Mouse (Mus musculus) heart, embryonic 11.5 days (tissue): ENCODE results near the gene Zdhhc4. TPM values are rescaled to one million over a fixed set of nuclear protein-coding genes. Genes with fewer than 3 reads are reported as not detected.

Experiments
- ATAC-seq: fragments of 200-750 bp; cut with Nextera tagmentation; replicated peaks from 2 replicates; pipeline ENCODE4 v1.8.0; 2017; ENCODE audit warnings: moderate library complexity; ENCODE audit not compliant: insufficient number of reproducible peaks, low FRiP score, low TSS enrichment
- H3K27ac ChIP-seq: fragments of 300-500 bp; sonication (generic); 2 replicates; pipeline ENCODE4 v1.5.1; 2014; ENCODE audit warnings: mild to moderate bottlenecking, low read depth, low read length
- H3K27me3 ChIP-seq: fragments of 300-500 bp; sonication (generic); 2 replicates; pipeline ENCODE4 v1.6.1; 2014; ENCODE audit warnings: mild to moderate bottlenecking, low read length, mixed read lengths; ENCODE audit not compliant: control insufficient read depth, insufficient read depth
- H3K36me3 ChIP-seq: fragments of 300-500 bp; sonication (generic); 2 replicates; pipeline ENCODE4 v1.6.1; 2014; ENCODE audit warnings: mild to moderate bottlenecking, low read length, moderate library complexity, mixed read lengths; ENCODE audit not compliant: control insufficient read depth, insufficient read depth
- H3K4me1 ChIP-seq: fragments of 300-500 bp; sonication (generic); 2 replicates; pipeline ENCODE4 v1.6.1; 2014; ENCODE audit warnings: low read length; ENCODE audit not compliant: control insufficient read depth, insufficient read depth
- H3K4me2 ChIP-seq: fragments of 300-500 bp; sonication (generic); 2 replicates; pipeline ENCODE4 v1.6.1; 2014; ENCODE audit warnings: mild to moderate bottlenecking, moderate library complexity
- H3K4me3 ChIP-seq: fragments of 300-500 bp; sonication (generic); 2 replicates; pipeline ENCODE4 v1.5.1; 2014; ENCODE audit warnings: low read depth, low read length
- H3K9ac ChIP-seq: fragments of 300-500 bp; sonication (generic); 2 replicates; pipeline ENCODE4 v1.6.1; 2014; ENCODE audit warnings: mild to moderate bottlenecking, low read depth, low read length, moderate library complexity
- H3K9me3 ChIP-seq: fragments of 300-500 bp; sonication (generic); replicated peaks from 2 replicates; pipeline ENCODE4 v1.6.1; 2016; ENCODE audit warnings: low read length; ENCODE audit not compliant: control insufficient read depth
- WGBS: fragments of 180-500 bp; shearing (Covaris S2); extraction: QIAGEN DNeasy Blood & Tissue Kit; methylation state at CpG from one replicate; pipeline ENCODE4 v1.1.7; 2014; ENCODE audit not compliant: insufficient replicate concordance; 5-methylcytosine and 5-hydroxymethylcytosine counted together
- polyA plus RNA-seq: library from polyadenylated mRNA; unstranded; fragments of >200 nt; fragmentation: Nextera tagmentation; extraction: Ambion mirVana; gene quantifications from 2 replicates; pipeline ENCODE4 v1.2.1, GENCODE M21; 2014

The Zdhhc4 gene
- 56.6 and 56.9 TPM in 2 replicates for polyA plus RNA-seq

- Histone ChIP-seq H3K4me1 (peaks cover 14% of the 10 kb centered on the region), H3K27ac (peak within 1 kb of the TSS; percentile 22; the same call in 1 of the 2 replicates), H3K27me3 (no peaks in the 10 kb centered on the region), H3K9me3 (no peaks in the 10 kb centered on the region), H3K4me2 (peak within 1 kb of the TSS; percentile 81), H3K36me3 (peaks cover 1% of the 10 kb centered on the region), H3K9ac (peak within 1 kb of the TSS; percentile 93), H3K4me3 (peak within 1 kb of the TSS; percentile 98)
- ATAC-seq, result 0 out of 2 replicates have a peak, but pooled peaks have one; percentile 57
- WGBS, result under 1% methylated on average over 57 of the region's 57 CpGs
Measured at GRCm38 (mm10) chr5:143328690-143329495, at the start of gene Zdhhc4. Gene Zdhhc4, minus strand, starts transcription at chr5:143329256.

GRCm38 (mm10) chr5:143376156-143376555, 47.1 kb upstream of the Zdhhc4 start:
- peaks cover 48% of the 10 kb centered on the region for H3K27me3 ChIP-seq
- WGBS, result 80% methylated on average over 4 of the region's 4 CpGs
- H3K4me3 ChIP-seq, result no peak overlapping the region
- H3K27ac ChIP-seq, result no peak overlapping the region
- H3K9me3 ChIP-seq, result no peaks in the 10 kb centered on the region; the same call in 1 of the 2 replicates
- ATAC-seq, result no peak
- H3K36me3 ChIP-seq, result no peaks in the 10 kb centered on the region
- H3K9ac ChIP-seq, result no peak overlapping the region
- H3K4me2 ChIP-seq, result no peak overlapping the region
- no peaks in the 10 kb centered on the region for H3K4me1 ChIP-seq

GRCm38 (mm10) chr5:143375242-143375641, 46.2 kb upstream of the Zdhhc4 start:
- peak overlapping the region; percentile 14; the same call in 1 of the 2 replicates for H3K4me3 ChIP-seq
- H3K4me2 ChIP-seq, result peak overlapping the region; percentile 49
- ATAC-seq, result no peak
- no peak overlapping the region for H3K27ac ChIP-seq
- no peak overlapping the region for H3K9ac ChIP-seq
- no peaks in the 10 kb centered on the region; the same call in 1 of the 2 replicates for H3K9me3 ChIP-seq
- 10% methylated on average over 21 of the region's 21 CpGs for WGBS
- peaks cover 57% of the 10 kb centered on the region for H3K27me3 ChIP-seq
- H3K4me1 ChIP-seq, result no peaks in the 10 kb centered on the region
- H3K36me3 ChIP-seq, result no peaks in the 10 kb centered on the region

GRCm38 (mm10) chr5:143372818-143373217, 43.8 kb upstream of the Zdhhc4 start:
- H3K4me1 ChIP-seq, result peaks cover 6% of the 10 kb centered on the region
- H3K27me3 ChIP-seq, result peaks cover 80% of the 10 kb centered on the region
- WGBS, result 1% methylated on average over 35 of the region's 35 CpGs
- no peak for ATAC-seq
- H3K27ac ChIP-seq, result no peak overlapping the region
- peak overlapping the region; percentile 66 for H3K4me2 ChIP-seq
- H3K9ac ChIP-seq, result no peak overlapping the region
- H3K9me3 ChIP-seq, result no peaks in the 10 kb centered on the region; the same call in 1 of the 2 replicates
- no peaks in the 10 kb centered on the region for H3K36me3 ChIP-seq
- H3K4me3 ChIP-seq, result peak overlapping the region; percentile 33

GRCm38 (mm10) chr5:143371146-143371510, 42.1 kb upstream of the Zdhhc4 start:
- 66% methylated on average over 4 of the region's 4 CpGs for WGBS
- Histone ChIP-seq H3K4me2 (no peak overlapping the region), H3K36me3 (no peaks in the 10 kb centered on the region), H3K4me3 (no peak overlapping the region), H3K27ac (no peak overlapping the region), H3K9ac (no peak overlapping the region), H3K9me3 (no peaks in the 10 kb centered on the region; the same call in 1 of the 2 replicates), H3K4me1 (peaks cover 6% of the 10 kb centered on the region), H3K27me3 (peaks cover 86% of the 10 kb centered on the region)
- ATAC-seq, result no peak

GRCm38 (mm10) chr5:143370416-143371145, 41.5 kb upstream of the Zdhhc4 start:
- Histone ChIP-seq H3K27ac (no peak overlapping the region), H3K4me3 (peak overlapping the region; percentile 11; the same call in 1 of the 2 replicates), H3K27me3 (peaks cover 86% of the 10 kb centered on the region), H3K36me3 (no peaks in the 10 kb centered on the region), H3K4me2 (no peak overlapping the region), H3K9ac (no peak overlapping the region), H3K9me3 (no peaks in the 10 kb centered on the region), H3K4me1 (peaks cover 6% of the 10 kb centered on the region)
- WGBS, result 28% methylated on average over 17 of the region's 17 CpGs
- ATAC-seq, result no peak

- Histone ChIP-seq H3K27me3 (peaks cover 78% of the 10 kb centered on the region), H3K9me3 (no peaks in the 10 kb centered on the region), H3K36me3 (no peaks in the 10 kb centered on the region), H3K9ac (no peak overlapping the region), H3K4me1 (peaks cover 6% of the 10 kb centered on the region), H3K27ac (no peak overlapping the region), H3K4me3 (peak overlapping the region; percentile 11; the same call in 1 of the 2 replicates), H3K4me2 (peak overlapping the region; percentile 48)
- no peak for ATAC-seq
- 2% methylated on average over 35 of the region's 36 CpGs for whole genome bisulfite sequencing
Measured at GRCm38 (mm10) chr5:143369611-143370255, 40.7 kb upstream of the Zdhhc4 start.

GRCm38 (mm10) chr5:143367931-143368330, 38.9 kb upstream of the Zdhhc4 start:
- Histone ChIP-seq H3K4me3 (no peak overlapping the region), H3K4me1 (peaks cover 9% of the 10 kb centered on the region), H3K27ac (no peak overlapping the region), H3K9ac (no peak overlapping the region), H3K4me2 (no peak overlapping the region), H3K27me3 (peaks cover 60% of the 10 kb centered on the region), H3K9me3 (no peaks in the 10 kb centered on the region), H3K36me3 (no peaks in the 10 kb centered on the region)
- ATAC-seq, result no peak
- WGBS, result 76% methylated on average over 3 of the region's 3 CpGs
